Mouse (Mus musculus) monocyte, adult 5-6 weeks (primary cell): Measurements from ENCODE around the gene Moxd2. TPM values are rescaled to one million over a fixed set of nuclear protein-coding genes. Genes with fewer than 3 reads are reported as not detected.

Source experiments
- ATAC-seq: fragments of 153-309, 156-312 bp; replicated peaks from 2 replicates; pipeline ENCODE4 v1.8.0; 2017; ENCODE audit warnings: mild to moderate bottlenecking; ENCODE audit not compliant: low TSS enrichment, insufficient number of reproducible peaks, severe bottlenecking, poor library complexity, low FRiP score
- total RNA-seq: library from RNA; stranded (forward); fragments of 200-1000, 200-491, 200-594 nt; gene quantifications from 3 replicates; pipeline ENCODE4 v1.2.3, GENCODE M21; 2017

Gene Moxd2
- not detected in 3 replicates for total RNA-seq

DNA sequence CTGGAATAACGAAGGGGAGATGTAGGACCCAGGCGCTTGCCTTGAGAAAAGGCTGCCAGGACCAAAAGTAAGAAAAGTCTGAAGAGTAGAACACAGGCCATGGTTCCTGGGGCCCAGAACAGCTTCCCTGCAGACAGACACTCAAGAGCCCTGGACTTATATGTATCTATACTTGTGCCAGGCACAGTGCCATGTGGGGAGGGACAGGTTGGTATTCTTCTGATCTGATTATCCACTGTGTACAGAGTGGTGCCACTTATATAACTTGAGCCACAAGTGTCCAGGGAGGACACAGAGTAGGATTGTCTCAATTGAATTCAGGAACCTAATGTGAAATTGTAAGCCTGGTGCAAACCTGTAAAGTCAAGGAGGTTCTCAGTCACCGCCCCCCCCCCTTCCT lies at the start of gene Moxd2:
Gene Moxd2 (minus strand): TSS at position 101 of the 400 bp plus-strand sequence.
- no peak; the same call in 1 of the 2 replicates for ATAC-seq

DNA sequence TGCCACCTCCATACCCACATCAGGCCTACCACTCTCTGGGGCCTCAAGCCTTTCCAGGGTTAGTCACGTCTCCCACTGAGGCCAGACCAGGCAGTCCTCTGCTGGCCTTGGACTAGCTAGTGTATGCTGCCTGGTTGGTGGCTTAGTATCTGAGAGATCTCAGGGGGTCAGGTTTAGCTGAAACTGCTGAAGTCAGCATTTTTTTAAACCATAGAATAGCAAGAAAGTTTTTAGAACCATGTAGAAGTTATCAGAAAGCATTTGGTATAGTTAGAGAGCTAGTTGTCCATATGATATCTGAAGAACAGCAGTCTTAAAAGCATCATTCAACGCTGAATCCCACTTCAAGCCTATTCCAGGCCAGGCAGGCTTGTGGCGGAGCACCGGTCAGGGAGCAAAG lies 32.7 kb upstream of the Moxd2 start:
- ATAC-seq, result no peak

DNA sequence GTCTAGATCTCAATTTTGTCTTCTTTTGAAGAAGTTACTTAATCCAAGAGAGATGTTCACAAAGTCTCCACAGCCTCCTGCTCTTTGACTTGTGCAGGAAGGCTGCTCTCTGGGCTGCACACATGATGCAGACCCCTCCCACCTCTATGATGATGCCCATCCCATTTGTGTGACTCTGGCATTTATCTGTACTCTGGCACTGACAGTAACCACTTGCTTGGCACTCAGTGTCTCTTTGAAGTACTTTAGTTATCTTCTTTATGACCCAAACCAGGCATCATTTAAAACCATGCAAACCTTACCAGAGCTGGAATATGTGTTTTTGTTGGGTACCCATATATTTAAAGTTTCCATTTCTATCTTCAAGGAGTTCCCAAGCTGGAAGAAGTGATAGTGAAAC lies 13.0 kb upstream of the Moxd2 start, which contains the start of gene Prss58:
Gene Prss58 (minus strand): TSS at position 101 of the 400 bp plus-strand sequence.
- ATAC-seq, result no peak

DNA sequence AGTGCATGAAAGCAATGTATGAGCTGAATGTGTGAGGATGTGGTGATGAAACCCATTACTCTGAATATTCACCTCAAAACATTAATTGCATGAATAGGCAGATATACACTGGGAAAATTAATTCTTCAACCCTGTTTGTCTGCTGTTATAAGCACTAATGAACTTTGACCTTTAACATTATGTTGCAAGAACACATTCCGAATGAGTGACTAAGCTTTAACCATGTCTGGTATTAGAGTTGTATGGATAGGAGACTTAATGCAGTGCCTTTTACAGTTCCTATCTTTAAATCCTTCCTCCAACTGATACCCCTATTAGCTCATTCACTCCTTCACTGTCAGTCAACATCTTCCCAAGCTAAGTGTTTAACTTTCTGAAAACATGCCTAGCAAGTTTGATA lies 7.4 kb upstream of the Moxd2 start:
- ATAC-seq, result no peak

DNA sequence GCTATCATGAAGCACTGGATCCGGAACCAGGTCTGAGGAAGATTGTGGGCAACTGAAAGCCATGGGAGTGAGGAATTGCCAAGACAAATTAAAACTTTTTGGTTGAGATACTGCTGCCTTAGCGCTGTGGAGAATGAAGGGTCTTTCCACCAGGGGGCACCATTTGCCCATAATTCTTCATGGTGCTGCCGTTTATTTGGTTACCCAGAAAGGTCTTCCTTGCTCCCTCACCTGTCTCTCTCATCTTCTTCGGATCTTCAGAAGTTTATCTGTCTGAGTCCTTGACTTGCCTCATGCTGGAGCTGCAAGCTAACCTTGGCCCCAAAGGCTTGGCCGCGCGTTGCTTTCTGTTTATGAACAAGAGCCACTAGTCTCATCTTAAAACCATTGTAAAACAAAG lies 6.3 kb upstream of the Moxd2 start:
- ATAC-seq, result peak; percentile 27; the same call in 1 of the 2 replicates

DNA sequence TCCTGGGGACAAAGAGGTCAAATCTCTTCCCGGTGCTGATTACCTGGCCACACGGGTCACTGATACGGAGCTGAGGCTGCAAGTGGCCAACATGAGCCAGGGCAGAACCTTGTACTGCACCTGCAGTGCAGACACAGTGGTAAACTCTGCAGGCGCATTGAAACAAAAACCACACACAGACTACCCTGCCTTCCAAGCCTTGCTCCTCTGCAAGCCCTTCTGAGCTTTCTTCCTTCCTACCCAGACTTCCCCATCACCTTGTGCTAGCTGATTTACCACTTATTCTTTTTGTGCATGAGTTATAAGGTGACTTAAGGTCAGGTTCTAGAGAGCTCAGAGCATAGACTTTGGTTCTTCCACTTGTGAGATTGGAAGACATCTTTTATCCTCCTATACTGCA lies 4.5 kb upstream of the Moxd2 start:
- ATAC-seq, result no peak

DNA sequence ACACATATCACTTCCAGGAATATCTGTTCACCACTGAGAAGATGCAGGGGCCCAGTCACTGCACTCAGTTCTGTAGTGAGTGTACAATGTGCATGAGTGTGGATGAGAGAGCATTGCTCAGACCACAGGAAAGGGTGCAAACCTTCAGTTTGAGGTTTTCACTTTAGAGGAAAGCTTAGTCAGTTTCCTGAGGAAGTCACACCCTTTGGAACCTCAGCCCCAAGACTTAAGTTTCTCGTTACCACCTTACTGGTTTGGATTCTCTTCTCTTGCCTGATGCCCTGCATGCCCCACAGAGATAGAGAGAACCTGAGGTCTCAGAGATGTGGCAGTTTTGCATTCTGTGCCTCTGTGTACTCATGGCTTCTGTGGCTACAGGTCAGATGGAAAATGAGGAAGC lies 3.7 kb upstream of the Moxd2 start:
- ATAC-seq, result peak; percentile 92

DNA sequence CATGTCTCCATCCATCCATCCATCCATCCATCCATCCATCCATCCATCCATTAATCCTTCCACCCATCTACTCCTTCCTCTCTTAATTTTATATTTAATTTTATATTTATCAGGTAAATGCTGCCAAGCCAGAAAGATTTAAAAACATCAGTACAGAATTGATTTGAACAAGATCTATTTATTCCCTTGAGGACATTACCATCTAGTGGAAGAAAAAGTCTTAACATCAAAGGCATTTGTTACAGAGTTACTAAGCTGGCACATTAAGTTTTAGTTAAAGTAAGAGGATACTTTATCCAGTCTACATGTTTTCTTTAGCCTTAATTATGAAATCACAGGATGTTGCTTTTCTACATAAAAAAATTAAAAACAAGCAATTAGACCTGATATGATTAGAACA lies 42.0 kb downstream of the Moxd2 start:
- no peak for ATAC-seq

Other genes with a start within 250 kb of the Moxd2 start
- 1.3 to 2.0 TPM in 2 of 3 replicates, not detected in the other for gene Prss58, start 12.9 kb upstream of the Moxd2 start, total RNA-seq
- gene 1700074P13Rik, start 53.1 kb upstream of the Moxd2 start, total RNA-seq, result 0.76 TPM in 1 of 3 replicates, not detected in the others
- gene Gm4744, start 64.4 kb upstream of the Moxd2 start, total RNA-seq, result not detected in 3 replicates
- not detected in 3 replicates for gene 1810009J06Rik, start 77.3 kb upstream of the Moxd2 start, total RNA-seq
- not detected in 3 replicates for gene Gm2663, start 112.0 kb upstream of the Moxd2 start, total RNA-seq
- gene 2210010C04Rik, start 148.0 kb upstream of the Moxd2 start, total RNA-seq, result not detected in 3 replicates